Mouse (Mus musculus): ENCODE measurements around the gene Nexn.

- TF ChIP-seq CTCF (conservative IDR thresholded peaks at IDR 0.05; ENCODE audit: insufficient read depth, insufficient read length, low read depth, low read length) (no peak), POLR2A (IDR thresholded peaks at IDR 0.05; ENCODE audit: low read depth, low read length) (no peak)
Measured at GRCm38 (mm10) chr3:152228843-152229242, 37.3 kb downstream of the Nexn start.

Measured in kidney, adult 2 months (tissue).